Mouse (Mus musculus) brain, embryonic 18.5 days (tissue): ENCODE data around the gene Alox12.

Experiments
- DNase-seq: peaks from one replicate; pipeline ENCODE4 v3.0.0-alpha.2; 2012; ENCODE audit warnings: low read depth, low spot score

The Alox12 gene

GRCm38 (mm10) chr11:70220731-70221602, 34.2 kb downstream of the Alox12 start, which contains the start of gene Slc16a13:
Slc16a13 (minus strand) TSS chr11:70221064.
- peak; percentile 97 for DNase-seq

DNA sequence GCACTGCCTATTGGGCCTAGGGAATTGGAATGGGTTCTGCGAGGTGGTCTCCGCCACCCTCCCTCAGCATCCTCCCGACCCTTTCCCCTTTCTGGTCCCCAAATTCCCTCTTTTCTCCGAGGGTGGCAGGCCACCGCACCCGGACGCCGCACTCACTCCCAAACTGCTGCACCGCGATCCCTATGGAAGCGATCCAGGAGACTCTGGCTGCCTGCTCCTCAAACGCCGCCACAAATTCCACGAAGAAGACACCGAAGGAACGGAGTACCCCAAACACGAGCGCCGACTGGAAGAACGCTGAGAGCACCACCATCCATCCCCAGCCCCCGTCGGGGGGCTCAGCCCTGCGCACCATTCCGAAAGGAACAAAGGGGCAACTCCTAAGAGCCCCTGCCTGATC, 34.8 kb downstream of the Alox12 start:
- DNase-seq: no peak

- DNase-seq: no peak
Measured at GRCm38 (mm10) chr11:70219873-70220272, 35.3 kb downstream of the Alox12 start.

GRCm38 (mm10) chr11:70218741-70219470, 36.2 kb downstream of the Alox12 start:
- no peak for DNase-seq

DNA sequence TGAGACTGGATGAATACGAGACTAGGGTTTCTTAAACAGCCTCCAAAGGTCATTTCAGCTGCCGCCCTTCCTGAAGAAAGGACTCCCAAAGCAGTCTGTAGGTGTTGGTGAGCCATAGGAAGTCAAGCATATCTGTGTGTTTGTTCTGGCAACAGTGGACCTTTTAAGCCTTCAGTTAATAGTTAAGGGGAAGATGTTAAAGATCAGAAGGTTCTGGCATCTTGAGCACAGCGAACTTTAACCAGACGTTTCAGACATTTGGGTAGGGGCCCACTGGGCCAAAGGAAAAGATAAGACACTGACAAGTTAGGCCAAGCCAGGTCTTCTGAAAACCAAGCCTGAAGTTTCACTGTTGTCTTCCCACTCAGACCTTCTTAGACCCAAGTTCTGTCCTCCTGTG, 37.1 kb downstream of the Alox12 start:
- no peak for DNase-seq

DNA sequence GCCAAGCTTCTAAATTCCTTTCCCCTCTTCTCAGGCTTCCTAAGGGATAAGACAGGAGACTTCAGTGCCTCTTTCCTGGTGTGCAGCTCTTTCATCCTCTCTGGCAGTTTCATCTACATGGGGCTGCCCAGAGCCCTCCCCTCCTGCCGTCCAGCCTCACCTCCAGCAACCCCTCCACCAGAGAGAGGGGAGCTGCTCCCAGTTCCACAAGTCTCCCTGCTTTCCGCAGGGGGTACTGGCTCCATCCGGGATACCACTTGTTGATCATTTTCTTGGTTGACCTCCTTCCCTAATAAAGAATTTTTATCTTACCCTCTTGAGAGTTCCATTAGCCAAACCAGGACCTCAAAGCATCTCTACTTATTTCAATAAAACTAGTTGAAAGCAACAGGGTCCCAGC, 39.0 kb downstream of the Alox12 start:
- no peak for DNase-seq

GRCm38 (mm10) chr11:70215301-70215700, 39.9 kb downstream of the Alox12 start:
- DNase-seq: no peak

DNA sequence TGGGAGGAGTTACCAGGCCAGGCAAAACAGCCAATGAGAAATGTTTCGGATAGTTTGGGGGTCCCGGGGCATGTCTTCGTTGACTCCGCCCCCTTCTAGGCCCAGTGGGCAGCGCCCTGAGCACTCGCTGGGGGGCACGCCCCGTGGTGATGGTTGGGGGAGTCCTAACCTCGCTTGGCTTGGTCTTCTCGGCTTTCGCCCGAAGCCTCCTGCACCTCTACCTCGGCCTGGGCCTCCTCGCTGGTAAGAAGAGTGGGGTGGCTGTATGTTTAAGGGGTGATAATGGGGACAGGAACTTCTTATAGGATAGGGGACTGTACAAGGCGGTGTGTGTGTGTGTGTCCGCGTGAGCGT, 40.3 kb downstream of the Alox12 start:
- no peak for DNase-seq

- no peak for DNase-seq
Measured at GRCm38 (mm10) chr11:70214191-70214855, 40.8 kb downstream of the Alox12 start.

- DNase-seq: no peak
Measured at GRCm38 (mm10) chr11:70213736-70214135, 41.4 kb downstream of the Alox12 start.

- DNase-seq: no peak
Measured at GRCm38 (mm10) chr11:70212896-70213295, 42.3 kb downstream of the Alox12 start.

- DNase-seq: no peak
Measured at GRCm38 (mm10) chr11:70212423-70212822, 42.7 kb downstream of the Alox12 start, which contains the start of gene Slc16a11. Slc16a11 (plus strand) TSS chr11:70212752.

GRCm38 (mm10) chr11:70211972-70212371, 43.2 kb downstream of the Alox12 start:
- DNase-seq: no peak

DNA sequence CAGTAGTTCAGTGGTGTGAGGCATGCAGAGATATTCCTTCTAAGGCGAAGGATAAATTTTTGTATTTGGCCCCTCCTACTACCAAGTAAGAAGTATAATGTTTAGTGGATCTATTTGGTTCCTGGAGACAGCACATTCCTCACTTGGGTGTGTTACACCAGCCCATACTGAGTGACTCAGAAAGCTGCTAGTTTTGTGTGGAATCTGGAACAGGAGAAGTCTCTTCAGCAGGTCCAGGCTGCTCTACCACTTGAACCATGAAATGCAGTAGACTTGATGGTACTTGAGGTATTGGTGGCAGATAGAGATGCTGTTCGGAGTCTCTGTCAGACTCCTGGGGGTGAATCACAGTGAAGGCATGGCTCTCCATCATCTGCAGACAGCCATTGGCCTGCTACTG, 44.5 kb downstream of the Alox12 start:
- no peak for DNase-seq

- DNase-seq: no peak
Measured at GRCm38 (mm10) chr11:70208778-70209388, 46.3 kb downstream of the Alox12 start.

DNA sequence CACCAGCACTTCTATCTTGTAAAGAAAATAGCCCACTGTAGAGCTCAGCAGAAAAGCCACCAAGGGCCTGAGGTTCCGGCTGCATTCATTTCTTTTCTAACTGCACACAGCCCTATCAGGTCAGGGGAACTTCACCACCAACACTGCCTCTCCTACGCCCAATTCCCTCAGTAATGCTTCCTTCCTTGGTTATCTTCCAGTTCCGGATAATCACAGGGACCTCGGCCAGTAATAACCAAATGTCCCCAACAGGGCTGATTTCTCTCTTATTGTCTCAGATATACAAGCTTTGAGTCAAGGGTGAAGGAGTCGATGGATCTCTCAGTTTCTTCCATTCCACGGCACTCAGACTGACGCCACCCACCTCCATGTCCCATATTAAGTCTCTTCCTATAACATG, 47.9 kb downstream of the Alox12 start:
- no peak for DNase-seq

- no peak for DNase-seq
Measured at GRCm38 (mm10) chr11:70206801-70207200, 48.4 kb downstream of the Alox12 start.

DNA sequence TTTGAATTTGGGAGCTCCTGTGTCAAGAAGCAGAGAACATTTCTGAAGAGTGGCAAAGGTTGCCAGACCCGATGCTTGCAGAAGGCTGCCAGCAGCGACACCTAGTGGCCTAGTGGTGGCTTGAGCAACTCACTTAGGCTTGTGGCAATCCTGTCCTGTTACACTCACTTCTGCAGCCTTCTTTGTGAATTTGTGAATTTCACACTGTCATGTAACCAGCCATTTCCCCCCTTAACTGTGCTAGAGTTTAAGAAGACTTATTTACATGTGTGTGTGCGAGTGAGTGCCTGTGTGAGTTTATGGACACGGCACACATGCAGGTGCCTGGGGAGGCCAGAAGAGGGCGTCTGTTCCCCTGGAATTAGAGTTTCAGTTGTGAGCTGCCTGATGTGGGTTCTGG, 53.5 kb downstream of the Alox12 start:
- peak; percentile 46 for DNase-seq

DNA sequence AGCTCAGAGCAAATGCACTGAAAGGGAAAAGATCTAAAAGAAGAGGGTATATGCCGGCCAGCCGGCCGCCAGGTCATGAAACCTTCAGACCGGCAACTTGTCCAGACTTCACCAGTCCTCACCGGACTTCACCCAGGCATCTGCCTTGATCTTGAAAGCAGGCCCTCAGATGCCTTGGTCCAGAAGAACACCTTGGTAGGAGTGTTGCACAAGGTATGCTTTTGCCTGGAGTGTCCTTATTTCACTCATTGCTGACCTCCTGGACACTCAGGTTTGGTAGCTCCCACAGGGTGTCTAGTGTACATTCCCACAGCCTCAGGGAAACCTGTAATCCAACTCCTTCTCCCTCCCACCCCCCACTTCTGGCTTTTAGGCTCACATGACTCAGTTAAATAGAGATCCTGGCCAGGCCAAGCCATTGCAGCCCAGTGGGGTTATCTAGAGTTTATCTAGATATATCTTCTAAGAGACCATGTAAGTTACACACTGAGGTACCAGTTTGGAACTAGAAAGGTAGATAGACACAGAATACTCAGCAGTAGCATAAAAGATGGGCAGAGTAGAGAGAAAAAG, 55.0 kb downstream of the Alox12 start:
- DNase-seq: no peak

GRCm38 (mm10) chr11:70199107-70199506, 56.0 kb downstream of the Alox12 start:
- no peak for DNase-seq

DNA sequence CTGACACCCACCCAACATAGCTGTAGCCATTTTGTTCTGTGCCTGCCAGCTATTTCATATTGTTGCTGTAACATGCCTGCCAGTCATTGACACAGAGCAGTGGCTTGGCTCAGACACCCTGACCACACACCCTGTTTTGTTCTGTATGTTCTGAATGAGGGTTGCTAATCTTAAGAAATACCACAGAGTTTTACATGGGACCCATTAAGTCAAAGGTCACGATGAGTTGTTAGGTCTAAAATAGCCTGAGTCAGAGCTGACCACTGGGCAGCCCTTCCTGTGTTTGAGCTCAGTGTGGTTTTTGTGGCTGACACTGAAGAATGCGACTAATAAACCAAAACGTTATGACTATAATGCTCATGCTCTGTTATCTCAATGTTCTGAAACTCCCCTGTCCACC, 56.8 kb downstream of the Alox12 start:
- no peak for DNase-seq
